Mouse (Mus musculus) E14TG2a.4 (cell line): ENCODE data around the gene Mad1l1.

Source experiments
- CTCF ChIP-seq: conservative IDR thresholded peaks from 2 replicates; pipeline ENCODE4 v1.5.1; 2014; ENCODE audit warnings: low read length
- NANOG ChIP-seq: IDR thresholded peaks from 2 replicates; pipeline ENCODE4 v1.6.1; 2014; ENCODE audit warnings: borderline replicate concordance, low read length, mixed read lengths
- POU5F1 ChIP-seq: IDR thresholded peaks from 2 replicates; pipeline ENCODE4 v1.6.1; 2014; ENCODE audit warnings: low read length, borderline replicate concordance

DNA sequence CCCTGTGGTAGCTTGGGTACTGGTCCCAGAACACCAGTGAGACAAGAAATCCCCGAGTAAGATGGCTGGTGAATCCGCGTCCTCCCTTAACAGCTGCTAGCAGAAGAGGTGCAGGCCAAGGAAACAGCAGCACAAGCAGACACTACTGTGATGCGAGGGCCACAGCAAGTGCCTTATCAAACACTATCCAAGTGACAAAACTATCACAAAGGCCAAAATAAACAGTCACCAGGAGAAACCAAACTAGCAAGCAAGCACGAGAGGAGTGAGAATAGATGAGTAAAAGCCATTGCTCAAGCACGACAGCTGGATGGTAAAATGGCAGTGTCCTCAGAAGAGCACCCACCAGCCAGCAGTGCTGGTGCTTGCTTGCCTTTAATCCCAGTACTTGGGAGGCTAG is 153.8 kb downstream of the Mad1l1 start:
- no peak for TF ChIP-seq CTCF
- no peak for TF ChIP-seq POU5F1
- no peak for TF ChIP-seq NANOG
